Mouse (Mus musculus) midbrain, embryonic 13.5 days (tissue): ENCODE data around the gene Enpep. TPM values are rescaled to one million over a fixed set of nuclear protein-coding genes. Genes with fewer than 3 reads are reported as not detected.

Source experiments
- ATAC-seq: fragments of 200-750 bp; cut with Nextera tagmentation; 2 replicates; pipeline ENCODE4 v1.8.0; 2017; ENCODE audit warnings: mild to moderate bottlenecking, moderate TSS enrichment, moderate library complexity
- H3K27ac ChIP-seq: fragments of 300-500 bp; sonication (generic); 2 replicates; pipeline ENCODE4 v1.5.1; 2015; ENCODE audit warnings: inconsistent platforms, mild to moderate bottlenecking, moderate library complexity
- H3K27me3 ChIP-seq: fragments of 300-500 bp; sonication (generic); 2 replicates; pipeline ENCODE4 v1.6.1; 2015; ENCODE audit warnings: mild to moderate bottlenecking, inconsistent platforms
- H3K36me3 ChIP-seq: fragments of 300-500 bp; sonication (generic); 2 replicates; pipeline ENCODE4 v1.6.1; 2015; ENCODE audit warnings: mild to moderate bottlenecking, inconsistent platforms
- H3K4me1 ChIP-seq: fragments of 300-500 bp; sonication (generic); replicated peaks from 2 replicates; pipeline ENCODE4 v1.6.1; 2015; ENCODE audit warnings: inconsistent platforms
- H3K4me2 ChIP-seq: fragments of 300-500 bp; sonication (generic); replicated peaks from 2 replicates; pipeline ENCODE4 v1.6.1; 2015; ENCODE audit warnings: moderate library complexity, mild to moderate bottlenecking, inconsistent platforms
- H3K4me3 ChIP-seq: fragments of 300-500 bp; sonication (generic); replicated peaks from 2 replicates; pipeline ENCODE4 v1.5.1; 2015; ENCODE audit warnings: mild to moderate bottlenecking, inconsistent platforms
- H3K9ac ChIP-seq: fragments of 300-500 bp; sonication (generic); replicated peaks from 2 replicates; pipeline ENCODE4 v1.6.1; 2015; ENCODE audit warnings: mild to moderate bottlenecking, inconsistent platforms
- H3K9me3 ChIP-seq: fragments of 300-500 bp; sonication (generic); 2 replicates; pipeline ENCODE4 v1.6.1; 2016; ENCODE audit warnings: mild to moderate bottlenecking, inconsistent platforms
- WGBS: fragments of 180-500 bp; shearing (Covaris S2); methylation state at CpG from one replicate; pipeline ENCODE4 v1.1.7; 2015; 5-methylcytosine and 5-hydroxymethylcytosine counted together
- polyA plus RNA-seq: library from polyadenylated mRNA; unstranded; fragments of >200 nt; fragmentation: Nextera tagmentation; extraction: Ambion mirVana; gene quantifications from 2 replicates; pipeline ENCODE4 v1.2.1, GENCODE M21; 2015

The Enpep gene
- polyA plus RNA-seq, 1 experiment from 2014 or later = 0.79 TPM

DNA sequence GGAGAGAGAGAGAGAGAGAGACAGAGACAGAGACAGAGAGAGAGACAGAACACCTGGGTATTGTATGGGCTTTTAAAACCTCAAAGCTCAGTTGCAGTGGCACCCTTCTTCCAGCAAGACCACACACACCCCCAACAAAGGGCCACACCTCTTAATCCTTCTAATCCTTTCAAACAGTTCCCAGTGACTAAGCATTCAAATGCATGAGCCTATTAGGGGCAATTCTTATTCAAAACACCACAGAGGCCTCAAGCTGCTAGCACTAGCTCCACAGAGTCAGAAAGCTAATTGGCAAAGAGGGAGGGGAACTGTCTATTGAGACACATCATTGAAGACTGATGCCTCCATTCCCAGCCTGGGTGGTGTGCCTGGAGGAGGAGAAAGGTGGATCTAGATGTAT lies 8.5 kb upstream of the Enpep start:
- ATAC-seq = no peak
- no peaks in the 10 kb centered on the region for H3K27me3 ChIP-seq
- no peak overlapping the region for H3K4me3 ChIP-seq
- no peaks in the 10 kb centered on the region for H3K9me3 ChIP-seq
- no peak overlapping the region for H3K4me2 ChIP-seq
- no peak overlapping the region for H3K9ac ChIP-seq
- no peak overlapping the region for H3K27ac ChIP-seq
- no peaks in the 10 kb centered on the region for H3K36me3 ChIP-seq
- H3K4me1 ChIP-seq = no peaks in the 10 kb centered on the region

DNA sequence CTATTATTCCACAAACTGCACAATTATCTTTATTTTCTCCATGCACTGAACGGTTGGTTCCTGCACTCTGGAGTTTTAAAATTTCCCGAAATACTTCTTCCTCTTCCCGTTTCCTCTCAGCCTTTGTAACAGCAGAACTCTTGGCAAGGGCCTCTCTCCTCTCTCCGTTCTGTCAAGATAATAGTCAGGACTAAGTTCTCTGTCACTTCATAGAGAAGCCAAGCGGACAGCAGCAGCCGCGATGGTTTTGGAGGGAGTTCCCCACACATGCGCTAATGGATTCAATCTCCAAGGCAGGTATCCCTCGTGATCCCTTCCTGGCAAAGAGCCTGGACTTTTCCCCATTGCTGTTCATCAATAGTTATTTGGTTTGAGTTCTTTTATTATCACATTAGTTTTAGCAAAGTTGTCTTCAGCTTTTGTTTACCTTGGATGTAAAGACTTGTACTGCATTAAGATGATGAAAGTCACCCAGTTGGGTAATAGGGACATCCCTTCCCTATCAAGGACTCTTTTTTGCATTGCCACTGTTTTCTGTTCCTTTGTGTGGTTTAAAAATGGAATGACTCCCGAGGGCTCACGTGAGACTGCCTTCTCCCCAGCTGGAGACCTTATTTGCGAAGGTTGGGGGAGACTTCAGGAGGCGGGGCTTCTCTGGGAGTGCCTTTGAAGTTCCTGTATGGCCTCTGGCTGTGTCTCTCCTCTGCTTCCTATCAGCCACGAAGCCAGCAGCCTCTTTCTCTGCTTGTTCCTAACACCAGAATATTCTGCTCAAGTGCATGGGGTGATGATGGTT lies 6.0 kb upstream of the Enpep start:
- no peak for ATAC-seq
- Histone ChIP-seq H3K27ac (no peak overlapping the region), H3K4me3 (no peak overlapping the region), H3K4me2 (no peak overlapping the region), H3K36me3 (no peaks in the 10 kb centered on the region), H3K4me1 (no peaks in the 10 kb centered on the region), H3K27me3 (no peaks in the 10 kb centered on the region), H3K9me3 (no peaks in the 10 kb centered on the region), H3K9ac (no peak overlapping the region)
- WGBS = 55% methylated on average over 14 of the region's 14 CpGs

DNA sequence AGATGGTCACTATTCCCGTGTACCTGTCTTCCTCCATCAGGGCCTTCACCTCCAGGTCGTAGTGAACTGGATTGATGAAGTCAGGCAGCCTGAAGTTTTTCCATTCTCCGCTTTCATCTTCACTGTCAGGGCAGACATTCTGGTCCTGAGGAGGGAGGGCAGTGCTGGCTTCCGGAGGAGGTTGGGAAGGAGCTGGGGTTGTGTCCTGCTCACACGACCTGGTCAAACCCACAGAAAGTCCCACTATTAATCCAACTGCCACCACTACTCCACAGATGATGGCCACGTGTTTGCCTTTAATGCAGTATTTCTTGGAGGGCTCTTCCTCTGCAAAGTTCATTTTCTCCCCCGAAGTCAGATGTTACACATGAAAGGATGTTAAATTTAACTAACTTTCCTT lies 378 bp downstream of the Enpep start:
- Histone ChIP-seq H3K27me3 (no peaks in the 10 kb centered on the region), H3K36me3 (no peaks in the 10 kb centered on the region), H3K4me2 (no peak overlapping the region), H3K27ac (no peak overlapping the region), H3K4me3 (no peak overlapping the region), H3K4me1 (0 out of 2 replicates have a peak, but pooled peaks cover 3% of the 10 kb centered on the region), H3K9ac (no peak overlapping the region), H3K9me3 (no peaks in the 10 kb centered on the region)
- ATAC-seq = no peak
- 85% methylated on average over 7 of the region's 7 CpGs for WGBS

DNA sequence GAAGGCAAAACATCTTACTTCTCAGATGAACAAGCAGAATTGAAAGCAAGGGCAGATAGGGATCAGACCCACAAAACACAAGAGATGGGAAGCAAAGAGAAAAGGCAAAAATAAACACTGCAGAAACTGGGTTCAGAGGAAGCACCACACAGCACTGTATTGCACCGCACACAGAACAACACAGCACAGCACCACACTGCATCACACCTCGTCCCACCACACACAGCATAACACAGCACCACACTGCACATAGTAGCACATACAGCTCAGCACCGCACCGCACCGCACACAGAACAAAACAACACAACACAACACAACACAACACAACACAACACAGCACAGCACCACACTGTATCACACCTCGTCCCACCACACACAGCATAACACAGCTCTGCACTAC lies 1.1 kb downstream of the Enpep start:
- no peak overlapping the region for H3K27ac ChIP-seq
- H3K4me3 ChIP-seq = no peak overlapping the region
- no peaks in the 10 kb centered on the region for H3K27me3 ChIP-seq
- ATAC-seq = no peak
- H3K9me3 ChIP-seq = no peaks in the 10 kb centered on the region
- 0 out of 2 replicates have a peak, but pooled peaks cover 3% of the 10 kb centered on the region for H3K4me1 ChIP-seq
- H3K9ac ChIP-seq = no peak overlapping the region
- H3K36me3 ChIP-seq = no peaks in the 10 kb centered on the region
- 93% methylated on average over 6 of the region's 6 CpGs for WGBS
- H3K4me2 ChIP-seq = no peak overlapping the region

GRCm38 (mm10) chr3:129328056-129328455 lies 4.5 kb downstream of the Enpep start:
- ATAC-seq = no peak

DNA sequence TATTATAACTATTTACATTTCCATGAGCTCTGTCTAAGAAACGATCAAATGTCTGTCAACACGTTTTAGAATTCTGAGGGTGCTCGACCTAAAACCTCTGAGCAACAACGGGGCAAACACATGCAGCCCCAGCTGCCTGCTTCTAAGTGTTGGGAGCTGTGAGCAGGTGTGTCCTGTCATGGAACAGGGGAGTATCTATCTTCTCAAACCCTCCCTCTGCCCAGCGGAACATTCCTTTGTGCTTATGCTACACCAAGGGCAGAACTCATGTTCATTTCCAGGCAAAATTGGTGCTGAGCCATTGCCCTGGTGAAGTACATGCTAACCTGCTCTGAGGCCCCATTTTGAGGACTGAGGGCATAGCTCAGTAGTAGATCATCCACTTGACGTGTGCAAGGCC lies 10.9 kb downstream of the Enpep start:
- H3K4me2 ChIP-seq = no peak overlapping the region
- no peak overlapping the region for H3K4me3 ChIP-seq
- no peak overlapping the region for H3K9ac ChIP-seq
- H3K4me1 ChIP-seq = no peaks in the 10 kb centered on the region
- ATAC-seq = no peak
- no peaks in the 10 kb centered on the region for H3K9me3 ChIP-seq
- H3K27ac ChIP-seq = no peak overlapping the region
- no peaks in the 10 kb centered on the region for H3K36me3 ChIP-seq
- no peaks in the 10 kb centered on the region for H3K27me3 ChIP-seq
- 82% methylated on average over 6 of the region's 6 CpGs for whole genome bisulfite sequencing

More at GRCm38 (mm10) chr3:129328056-129328455, 4.5 kb downstream of the Enpep start:
- Histone ChIP-seq H3K9ac (no peak overlapping the region), H3K27ac (no peak overlapping the region), H3K4me1 (0 out of 2 replicates have a peak, but pooled peaks cover 3% of the 10 kb centered on the region), H3K4me2 (no peak overlapping the region), H3K36me3 (no peaks in the 10 kb centered on the region), H3K4me3 (no peak overlapping the region), H3K9me3 (no peaks in the 10 kb centered on the region), H3K27me3 (no peaks in the 10 kb centered on the region)
- WGBS = 90% methylated on average over 4 of the region's 4 CpGs

DNA sequence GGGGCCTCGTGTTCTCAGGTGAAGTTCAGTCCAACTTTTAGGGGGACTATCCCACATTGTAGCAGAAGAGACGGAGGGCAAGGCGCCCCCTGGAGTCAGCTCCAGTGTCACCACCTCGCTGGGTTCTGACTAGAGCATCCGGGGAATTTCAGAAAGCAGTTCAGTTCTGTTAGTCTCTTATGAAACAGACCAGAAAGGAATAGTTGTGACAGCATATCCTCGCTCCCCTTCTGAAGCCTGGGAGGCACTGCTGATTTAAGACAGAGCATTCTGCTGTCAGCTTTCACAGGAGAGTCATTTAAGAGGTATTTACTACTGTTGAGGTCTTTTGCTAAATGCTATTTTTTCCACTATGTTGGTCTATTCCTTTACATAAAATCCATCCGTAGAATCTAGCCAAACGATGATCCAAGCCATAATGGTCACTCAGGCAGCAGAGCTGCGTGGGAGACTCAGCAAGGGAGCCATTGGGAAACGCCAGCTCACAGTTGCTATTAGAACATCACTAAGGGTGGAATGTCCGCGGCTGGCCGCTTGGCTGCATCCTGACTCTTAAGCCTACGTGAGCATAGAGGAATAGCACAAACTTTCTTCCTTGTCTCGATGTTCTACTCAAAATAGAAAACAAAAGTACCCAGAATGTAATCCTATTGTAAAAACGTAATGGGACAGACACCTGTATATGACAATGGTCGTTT lies 15.3 kb downstream of the Enpep start:
- WGBS = 79% methylated on average over 17 of the region's 17 CpGs
- Histone ChIP-seq H3K9me3 (no peaks in the 10 kb centered on the region), H3K4me2 (no peak overlapping the region), H3K4me3 (no peak overlapping the region), H3K4me1 (no peaks in the 10 kb centered on the region), H3K27ac (no peak overlapping the region), H3K27me3 (no peaks in the 10 kb centered on the region), H3K36me3 (no peaks in the 10 kb centered on the region), H3K9ac (no peak overlapping the region)
- ATAC-seq = no peak

DNA sequence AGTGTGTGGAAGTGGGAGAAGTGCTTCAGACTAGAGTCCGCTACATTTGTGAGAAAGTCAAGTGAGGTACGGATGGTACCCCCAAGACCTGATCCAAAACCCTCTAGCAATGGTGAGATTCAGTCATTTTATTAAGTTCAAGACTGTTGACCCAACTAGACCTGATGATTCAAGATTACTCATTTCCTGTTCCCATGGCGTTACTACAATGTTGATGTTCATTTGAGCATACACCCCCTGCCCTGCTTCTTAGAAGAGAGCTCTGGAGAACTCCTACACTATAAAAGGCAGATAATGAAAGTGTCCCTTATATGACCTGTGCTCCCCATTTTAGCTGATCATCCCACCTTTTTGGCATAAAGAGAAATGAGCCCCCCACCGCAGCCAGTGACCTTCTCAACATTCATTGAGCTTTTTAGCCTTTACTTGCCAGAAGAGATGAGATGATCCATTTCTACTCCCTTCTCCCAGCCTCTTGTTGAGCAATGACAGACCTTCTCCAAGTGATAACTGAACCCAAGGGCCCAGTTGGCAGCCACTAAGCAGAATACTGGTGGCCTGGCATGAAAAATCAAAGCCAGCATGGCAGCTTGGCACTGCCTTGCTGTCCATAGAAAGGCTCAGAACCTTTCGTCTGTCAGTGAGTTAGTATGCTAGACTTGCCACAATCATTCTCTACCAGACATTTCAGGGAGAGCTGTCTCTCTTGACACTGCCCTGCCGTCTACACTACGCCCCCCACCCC lies 18.7 kb downstream of the Enpep start:
- H3K4me3 ChIP-seq = no peak overlapping the region
- no peaks in the 10 kb centered on the region for H3K36me3 ChIP-seq
- H3K4me2 ChIP-seq = no peak overlapping the region
- H3K9ac ChIP-seq = no peak overlapping the region
- no peaks in the 10 kb centered on the region for H3K9me3 ChIP-seq
- no peak for ATAC-seq
- no peak overlapping the region for H3K27ac ChIP-seq
- H3K4me1 ChIP-seq = no peaks in the 10 kb centered on the region
- 93% methylated on average over 7 of the region's 7 CpGs for WGBS
- no peaks in the 10 kb centered on the region for H3K27me3 ChIP-seq

DNA sequence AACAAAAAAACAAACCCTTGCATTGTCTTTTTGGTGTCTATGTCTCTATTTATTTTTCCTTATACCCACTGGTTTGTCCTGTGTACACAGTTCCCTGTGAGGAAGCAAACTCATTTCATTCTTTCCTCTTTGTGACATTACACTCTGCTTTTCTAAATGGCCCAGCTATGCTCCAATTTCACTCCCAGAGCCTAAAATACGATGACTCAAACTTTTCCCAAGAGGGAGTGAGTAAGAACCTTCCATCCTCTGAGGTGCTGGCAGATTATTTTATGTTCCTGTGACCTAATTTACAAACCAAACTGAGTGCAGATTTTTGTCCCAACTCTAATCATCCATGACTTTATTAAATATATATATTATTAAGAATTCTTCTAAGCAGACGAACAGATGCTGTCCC lies 19.3 kb downstream of the Enpep start:
- no peaks in the 10 kb centered on the region for H3K36me3 ChIP-seq
- H3K4me3 ChIP-seq = no peak overlapping the region
- H3K9ac ChIP-seq = no peak overlapping the region
- H3K27me3 ChIP-seq = no peaks in the 10 kb centered on the region
- H3K4me2 ChIP-seq = no peak overlapping the region
- no peak for ATAC-seq
- no peaks in the 10 kb centered on the region for H3K9me3 ChIP-seq
- H3K27ac ChIP-seq = no peak overlapping the region
- 83% methylated on average over 2 of the region's 2 CpGs for WGBS
- H3K4me1 ChIP-seq = no peaks in the 10 kb centered on the region

DNA sequence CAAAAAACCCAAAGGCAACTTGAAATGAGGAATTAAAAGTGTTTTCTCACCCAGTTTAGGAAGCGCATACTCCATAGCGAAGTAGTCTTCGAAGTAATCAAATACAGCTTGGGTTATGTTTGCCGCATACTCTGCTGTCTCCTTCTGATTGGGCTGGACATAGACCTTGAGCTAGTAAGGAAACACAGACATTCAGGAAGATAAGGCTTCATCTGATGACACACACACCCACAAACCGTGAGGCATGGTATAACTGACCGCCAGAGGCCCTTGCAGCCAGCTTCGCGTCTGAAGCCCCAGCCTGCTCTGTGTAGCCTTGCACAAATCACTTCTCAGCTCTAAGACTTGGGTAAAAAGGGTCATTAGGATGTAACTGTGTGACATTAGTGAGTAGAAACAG lies 20.0 kb downstream of the Enpep start:
- no peak overlapping the region for H3K9ac ChIP-seq
- H3K4me2 ChIP-seq = no peak overlapping the region
- H3K9me3 ChIP-seq = no peaks in the 10 kb centered on the region
- 96% methylated on average over 8 of the region's 8 CpGs for WGBS
- H3K36me3 ChIP-seq = no peaks in the 10 kb centered on the region
- H3K4me1 ChIP-seq = no peaks in the 10 kb centered on the region
- H3K27me3 ChIP-seq = no peaks in the 10 kb centered on the region
- H3K27ac ChIP-seq = no peak overlapping the region
- no peak for ATAC-seq
- H3K4me3 ChIP-seq = no peak overlapping the region

GRCm38 (mm10) chr3:129311951-129312350 lies 20.6 kb downstream of the Enpep start:
- WGBS = 83% methylated on average over 8 of the region's 8 CpGs
- Histone ChIP-seq H3K36me3 (no peaks in the 10 kb centered on the region), H3K27me3 (no peaks in the 10 kb centered on the region), H3K4me2 (no peak overlapping the region), H3K9ac (no peak overlapping the region), H3K4me3 (no peak overlapping the region), H3K9me3 (no peaks in the 10 kb centered on the region), H3K4me1 (no peaks in the 10 kb centered on the region), H3K27ac (no peak overlapping the region)
- ATAC-seq = no peak

- no peak overlapping the region for H3K27ac ChIP-seq
- H3K36me3 ChIP-seq = no peaks in the 10 kb centered on the region
- H3K9me3 ChIP-seq = no peaks in the 10 kb centered on the region
- no peaks in the 10 kb centered on the region for H3K4me1 ChIP-seq
- H3K27me3 ChIP-seq = no peaks in the 10 kb centered on the region
- no peak overlapping the region for H3K4me2 ChIP-seq
- 62% methylated on average over 5 of the region's 5 CpGs for WGBS
- no peak for ATAC-seq
- H3K4me3 ChIP-seq = no peak overlapping the region
- no peak overlapping the region for H3K9ac ChIP-seq
These were observed 22.6 kb downstream of the Enpep start for GRCm38 (mm10) chr3:129309926-129310325.
